In genomic region chr6:122458946-122459693, GRCm38 (mm10) we compare ENCODE assay signal across 21 mouse cellular contexts. TPM values are rescaled to one million over a fixed set of nuclear protein-coding genes. Genes with fewer than 3 reads are reported as not detected.
DNase-seq lines count a peak whose midpoint lies in the region; ATAC-seq and TF ChIP-seq lines count a peak whose summit lies in the region.
"Had no signal": no experiment of that assay in that cellular context is flagged by ENCODE, and none has a peak within 500 bp of the region (broad histone marks: within the 10 kb centered on the region; RNA-seq: fewer than 3 reads in every experiment).

No protein-coding gene starts in this region.

- no peak for TF ChIP-seq CTCF in midbrain, postnatal 0 days (IDR thresholded peaks at IDR 0.05)

- H3K27me3 ChIP-seq in midbrain, embryonic 11.5 days (ENCODE audit: control insufficient read depth, insufficient read depth, low read length) = no peaks in the 10 kb centered on the region
- H3K27me3 ChIP-seq in midbrain, postnatal 0 days (ENCODE audit: insufficient read depth, low read length) = no peaks in the 10 kb centered on the region
- H3K27me3 ChIP-seq: CH12.LX; embryonic facial prominence, embryonic 13.5 days; forebrain, embryonic 12.5 days; heart, embryonic 13.5 days had no signal

- peaks cover 19% of the 10 kb centered on the region for H3K36me3 ChIP-seq in midbrain, embryonic 11.5 days (ENCODE audit: control insufficient read depth, insufficient read depth, low read length)
- peaks cover 31% of the 10 kb centered on the region for H3K36me3 ChIP-seq in midbrain, postnatal 0 days (ENCODE audit: insufficient read depth, low read length)

- no peak overlapping the region for H3K4me3 ChIP-seq in midbrain, embryonic 11.5 days (ENCODE audit: low read depth, low read length)
- H3K4me3 ChIP-seq in midbrain, postnatal 0 days (ENCODE audit: low read depth, low read length) = no peak overlapping the region
- H3K4me3 ChIP-seq: embryonic facial prominence, embryonic 13.5 days; forebrain, embryonic 12.5 days; gastrocnemius, adult 2 months; heart, embryonic 13.5 days had no signal

- no peak for ATAC-seq in midbrain, embryonic 11.5 days (ENCODE audit: low FRiP score)
- ATAC-seq in midbrain, postnatal 0 days (ENCODE audit: low FRiP score) = no peak
- ATAC-seq: activated CD4-positive, CD25-positive, alpha-beta regulatory T cell, adult 4 months; forebrain, embryonic 16.5 days; Patski had no signal

- no peak overlapping the region for H3K4me2 ChIP-seq in midbrain, embryonic 11.5 days
- no peak overlapping the region for H3K4me2 ChIP-seq in midbrain, postnatal 0 days (ENCODE audit: low read depth, low read length, poor library complexity, severe bottlenecking)
- H3K4me2 ChIP-seq: embryonic facial prominence, embryonic 13.5 days; forebrain, embryonic 12.5 days; heart, embryonic 13.5 days had no signal

- H3K9ac ChIP-seq in midbrain, embryonic 11.5 days (ENCODE audit: low read length) = no peak overlapping the region
- H3K9ac ChIP-seq in midbrain, postnatal 0 days (replicated peaks; ENCODE audit: low read length, poor library complexity, severe bottlenecking) = no peak overlapping the region
- H3K9ac ChIP-seq: embryonic facial prominence, embryonic 13.5 days; forebrain, embryonic 12.5 days; heart, embryonic 13.5 days had no signal

- H3K27ac ChIP-seq in midbrain, embryonic 11.5 days (ENCODE audit: low read depth, low read length) = no peak overlapping the region
- no peak overlapping the region for H3K27ac ChIP-seq in midbrain, postnatal 0 days (ENCODE audit: low read depth, low read length)
- H3K27ac ChIP-seq: embryonic facial prominence, embryonic 13.5 days; forebrain, embryonic 12.5 days; gastrocnemius, adult 2 months; heart, embryonic 13.5 days had no signal

- DNase-seq in layer of hippocampus, adult 9-11 months = peak; percentile 6
- no peak for DNase-seq in layer of hippocampus, adult 11-12 months (ENCODE audit: low spot score)
- DNase-seq in midbrain, embryonic 11.5 days (ENCODE audit: low spot score, missing footprints) = peak; percentile 35
- DNase-seq in midbrain, postnatal 0 days (ENCODE audit: low spot score) = no peak
- DNase-seq in brain, adult 2 months (ENCODE audit: low read depth, low spot score) = peak; percentile 54
- DNase-seq in telencephalon, adult 2 months (ENCODE audit: low read depth, low spot score) = peak; percentile 40
- DNase-seq: adrenal gland, postnatal 14 days; cerebellum, adult 18-20 months; cerebellum, adult 9-11 months; cerebellum, postnatal 36 days; gastrocnemius, adult 2 months; gastrocnemius, postnatal 36 days; heart, adult 11 months; heart, postnatal 36 days had no signal

- no peaks in the 10 kb centered on the region for H3K9me3 ChIP-seq in midbrain, embryonic 11.5 days (ENCODE audit: control insufficient read depth, low read length)
- no peaks in the 10 kb centered on the region for H3K9me3 ChIP-seq in midbrain, postnatal 0 days (ENCODE audit: low read length)
- H3K9me3 ChIP-seq: embryonic facial prominence, embryonic 13.5 days; forebrain, embryonic 12.5 days; heart, embryonic 13.5 days had no signal

- no peaks in the 10 kb centered on the region for H3K4me1 ChIP-seq in midbrain, embryonic 11.5 days (ENCODE audit: control insufficient read depth, insufficient read depth, low read length)
- H3K4me1 ChIP-seq in midbrain, postnatal 0 days (ENCODE audit: insufficient read depth, low read length) = no peaks in the 10 kb centered on the region
- H3K4me1 ChIP-seq: embryonic facial prominence, embryonic 13.5 days; forebrain, embryonic 12.5 days; heart, embryonic 13.5 days had no signal

- WGBS in midbrain, embryonic 11.5 days = 93% methylated on average over 8 of the region's 8 CpGs
- WGBS in midbrain, postnatal 0 days = 94% methylated on average over 8 of the region's 8 CpGs

RNA-seq across cellular contexts. Expression of gene Rimklb, which starts 39.4 kb away (rescaled TPM):
- 67.4 and 70.1 TPM in 2 replicates for polyA plus RNA-seq in midbrain, embryonic 11.5 days (2014; fragmentation: Nextera tagmentation; extraction: Ambion mirVana)
- 134 and 164 TPM in 2 replicates for total RNA-seq in midbrain, postnatal 0 days (2014; rRNA removed)
- polyA plus RNA-seq in midbrain, postnatal 0 days (2015; fragmentation: Nextera tagmentation; extraction: Ambion mirVana) = 114 and 120 TPM in 2 replicates
- total RNA-seq: CH12.LX had no signal
- polyA plus RNA-seq: Patski had no signal

RNA-seq across cellular contexts. Expression of gene Mfap5, which starts 46.5 kb away (rescaled TPM):
- polyA plus RNA-seq in midbrain, embryonic 11.5 days (2014; fragmentation: Nextera tagmentation; extraction: Ambion mirVana) = 0.75 and 0.77 TPM in 2 replicates
- 1.9 and 2.5 TPM in 2 replicates for total RNA-seq in midbrain, postnatal 0 days (2014; rRNA removed)
- 6.5 and 10.1 TPM in 2 replicates for polyA plus RNA-seq in midbrain, postnatal 0 days (2015; fragmentation: Nextera tagmentation; extraction: Ambion mirVana)
- polyA plus RNA-seq: activated CD4-positive, CD25-positive, alpha-beta regulatory T cell, adult 4 months; Patski had no signal

Comparison
In these comparisons a context has a peak if more than half of its experiments do, and no peak if none do; other contexts are left out.
1. DNase-seq: peak in layer of hippocampus, adult 9-11 months (single experiment), midbrain, embryonic 11.5 days (single experiment), brain, adult 2 months (single experiment) and telencephalon, adult 2 months (single experiment); none in layer of hippocampus, adult 11-12 months (single experiment) and midbrain, postnatal 0 days (single experiment).